13 mouse cellular contexts compared by ENCODE assay signal in the genomic region with DNA sequence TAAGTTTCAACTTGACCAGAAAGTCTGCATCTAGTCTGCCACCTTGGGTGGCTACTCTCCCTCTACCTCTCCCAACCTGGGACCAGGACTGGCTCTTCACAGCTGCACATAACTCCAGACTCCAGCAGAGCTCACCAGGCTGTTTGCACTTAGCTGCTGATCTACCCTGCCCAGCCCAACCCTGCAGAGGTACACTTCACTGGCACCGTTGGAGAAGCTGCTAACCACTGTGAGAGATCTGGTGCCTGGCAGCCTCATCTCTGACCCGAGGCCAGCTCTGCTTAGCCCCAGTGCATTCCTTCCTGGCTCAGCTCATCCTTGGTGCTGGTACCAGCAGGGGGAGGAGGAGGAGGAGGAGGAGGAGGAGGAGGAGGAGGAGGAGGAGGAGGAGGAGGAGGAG.
DNase-seq lines count a peak whose midpoint lies in the region; ATAC-seq and TF ChIP-seq lines count a peak whose summit lies in the region.
"Had no signal": no experiment of that assay in that cellular context is flagged by ENCODE, and none has a peak within 500 bp of the region (broad histone marks: within the 10 kb centered on the region; RNA-seq: fewer than 3 reads in every experiment).

No protein-coding gene starts in this region.

- 0 out of 2 replicates have a peak, but pooled peaks have one; percentile 24 for ATAC-seq in intestine, embryonic 15.5 days
- no peak for ATAC-seq in intestine, postnatal 0 days
- ATAC-seq: liver, embryonic 12.5 days had no signal

- H3K27me3 ChIP-seq in intestine, embryonic 15.5 days (replicated peaks): no peaks in the 10 kb centered on the region
- H3K27me3 ChIP-seq in intestine, postnatal 0 days (replicated peaks; ENCODE audit: control insufficient read depth, insufficient read depth, low read length): no peaks in the 10 kb centered on the region
- H3K27me3 ChIP-seq in midbrain, embryonic 10.5 days (ENCODE audit: low read depth, poor library complexity, severe bottlenecking): peaks cover 29% of the 10 kb centered on the region
- H3K27me3 ChIP-seq in thymus, adult 2 months (ENCODE audit: control insufficient read depth, insufficient read depth, low read length): no peaks in the 10 kb centered on the region
- H3K27me3 ChIP-seq: liver, embryonic 12.5 days; neural tube, embryonic 15.5 days had no signal

- H3K9ac ChIP-seq in intestine, embryonic 15.5 days: no peak overlapping the region
- no peak overlapping the region for H3K9ac ChIP-seq in intestine, postnatal 0 days (ENCODE audit: low read depth, low read length)
- H3K9ac ChIP-seq: liver, embryonic 12.5 days; neural tube, embryonic 15.5 days had no signal

- no peak overlapping the region for H3K27ac ChIP-seq in intestine, embryonic 15.5 days
- H3K27ac ChIP-seq in intestine, postnatal 0 days (ENCODE audit: low read depth, low read length): no peak overlapping the region
- H3K27ac ChIP-seq in midbrain, embryonic 10.5 days (replicated peaks): no peak overlapping the region
- no peak overlapping the region for H3K27ac ChIP-seq in thymus, adult 2 months (ENCODE audit: control insufficient read depth, insufficient read depth, low read length)
- H3K27ac ChIP-seq: liver, embryonic 12.5 days; neural tube, embryonic 15.5 days had no signal

- peaks cover 24% of the 10 kb centered on the region for H3K4me1 ChIP-seq in intestine, embryonic 15.5 days (replicated peaks)
- no peaks in the 10 kb centered on the region for H3K4me1 ChIP-seq in intestine, postnatal 0 days (replicated peaks; ENCODE audit: control insufficient read depth, insufficient read depth, low read length)
- H3K4me1 ChIP-seq in midbrain, embryonic 10.5 days: peaks cover 51% of the 10 kb centered on the region
- H3K4me1 ChIP-seq in thymus, adult 2 months (replicated peaks; ENCODE audit: control insufficient read depth, insufficient read depth, low read length): no peaks in the 10 kb centered on the region

- 42% methylated on average over 2 of the region's 2 CpGs for WGBS in intestine, embryonic 15.5 days
- 45% methylated on average over 2 of the region's 2 CpGs for WGBS in intestine, postnatal 0 days
- 42% methylated on average over 2 of the region's 2 CpGs for WGBS in midbrain, embryonic 10.5 days
- 82% methylated on average over 2 of the region's 2 CpGs for WGBS in thymus, adult 2 months

- no peak for TF ChIP-seq CTCF in intestine, postnatal 0 days (IDR thresholded peaks at IDR 0.05; ENCODE audit: low read depth)
- no peak for TF ChIP-seq CTCF in thymus, adult 2 months (IDR thresholded peaks at IDR 0.05; ENCODE audit: borderline replicate concordance, control insufficient read depth, extremely low read depth, insufficient read depth, low read length, poor library complexity)

- peak; percentile 29 for DNase-seq in adrenal gland, postnatal 14 days
- DNase-seq in adrenal gland, postnatal 25 days: no peak
- DNase-seq in urinary bladder, adult 18-20 months (ENCODE audit: low spot score in 2 of 2): peak; percentile 31 to 42
- DNase-seq in urinary bladder, postnatal 4 days (ENCODE audit: low spot score in 2 of 2): no peak
- no peak for DNase-seq in midbrain, embryonic 10.5 days (ENCODE audit: low spot score)
- no peak for DNase-seq in thymus, adult 2 months
- DNase-seq: cerebellum, adult 9-10 months; kidney, postnatal 36 days; left cerebral cortex, postnatal 4 days had no signal

- H3K36me3 ChIP-seq in intestine, embryonic 15.5 days: no peaks in the 10 kb centered on the region
- H3K36me3 ChIP-seq in intestine, postnatal 0 days (ENCODE audit: control insufficient read depth, insufficient read depth): no peaks in the 10 kb centered on the region
- no peaks in the 10 kb centered on the region for H3K36me3 ChIP-seq in midbrain, embryonic 10.5 days
- no peaks in the 10 kb centered on the region for H3K36me3 ChIP-seq in thymus, adult 2 months (ENCODE audit: control insufficient read depth, insufficient read depth, low read length)
- H3K36me3 ChIP-seq: liver, embryonic 12.5 days; neural tube, embryonic 15.5 days had no signal

- no peak overlapping the region for H3K4me2 ChIP-seq in intestine, embryonic 15.5 days (replicated peaks)
- H3K4me2 ChIP-seq in intestine, postnatal 0 days (replicated peaks; ENCODE audit: low read depth): no peak overlapping the region
- H3K4me2 ChIP-seq: liver, embryonic 12.5 days; neural tube, embryonic 15.5 days had no signal

- H3K9me3 ChIP-seq in intestine, embryonic 15.5 days: no peaks in the 10 kb centered on the region
- H3K9me3 ChIP-seq in intestine, postnatal 0 days (ENCODE audit: control insufficient read depth): no peaks in the 10 kb centered on the region
- H3K9me3 ChIP-seq in midbrain, embryonic 10.5 days (replicated peaks): no peaks in the 10 kb centered on the region
- H3K9me3 ChIP-seq: liver, embryonic 12.5 days; neural tube, embryonic 15.5 days had no signal

- TF ChIP-seq POLR2A in thymus, adult 2 months (IDR thresholded peaks at IDR 0.05; ENCODE audit: control insufficient read depth, extremely low read depth, insufficient read depth, low read length, poor library complexity): no peak

- no peak overlapping the region for H3K4me3 ChIP-seq in intestine, embryonic 15.5 days (replicated peaks)
- no peak overlapping the region for H3K4me3 ChIP-seq in intestine, postnatal 0 days (ENCODE audit: low read depth, low read length)
- no peak overlapping the region for H3K4me3 ChIP-seq in midbrain, embryonic 10.5 days
- H3K4me3 ChIP-seq in thymus, adult 2 months (ENCODE audit: control insufficient read depth, insufficient read depth, low read length): no peak overlapping the region
- H3K4me3 ChIP-seq: liver, embryonic 12.5 days; neural tube, embryonic 15.5 days had no signal

Comparison
In these comparisons a context has a peak if more than half of its experiments do, and no peak if none do; other contexts are left out.
1. DNase-seq: peak in adrenal gland, postnatal 14 days (single experiment) and urinary bladder, adult 18-20 months (2 of 2); none in adrenal gland, postnatal 25 days (single experiment), urinary bladder, postnatal 4 days (0 of 2), midbrain, embryonic 10.5 days (single experiment) and thymus, adult 2 months (single experiment).